Mouse (Mus musculus): ENCODE measurements at regions not wholly inside any gene's neighbourhood (a gene's known extent, or its start where the extent isn't known, plus 50 kb on each side); places are given as distances from the start of the nearest gene placed in this dataset.

- Histone ChIP-seq H3K4me3 (ENCODE audit: low read depth, low read length) (no peak overlapping the region), H3K4me2 (no peak overlapping the region), H3K27ac (ENCODE audit: low read depth, low read length) (no peak overlapping the region), H3K4me1 (ENCODE audit: control insufficient read depth, insufficient read depth, low read length) (no peaks in the 10 kb centered on the region), H3K9ac (ENCODE audit: low read length) (no peak overlapping the region), H3K36me3 (ENCODE audit: control insufficient read depth, insufficient read depth, low read length) (no peaks in the 10 kb centered on the region), H3K27me3 (ENCODE audit: control insufficient read depth, insufficient read depth, low read length) (no peaks in the 10 kb centered on the region), H3K9me3 (ENCODE audit: control insufficient read depth, low read length) (no peaks in the 10 kb centered on the region)
- no peak for ATAC-seq (ENCODE audit: low FRiP score)
- 74% methylated on average over 15 of the region's 15 CpGs for WGBS
- peak; percentile 35 for DNase-seq (ENCODE audit: low spot score, missing footprints)
These were observed 131.3 kb downstream of the Spata18 start for GRCm38 (mm10) chr5:73782214-73783091.

- no peaks in the 10 kb centered on the region for H3K9me3 ChIP-seq (ENCODE audit: control insufficient read depth, low read length)
- H3K4me2 ChIP-seq: no peak overlapping the region
- WGBS: 84% methylated on average over 5 of the region's 5 CpGs
- H3K4me1 ChIP-seq (ENCODE audit: control insufficient read depth, insufficient read depth, low read length): no peaks in the 10 kb centered on the region
- no peak overlapping the region for H3K4me3 ChIP-seq (ENCODE audit: low read depth, low read length)
- no peaks in the 10 kb centered on the region for H3K27me3 ChIP-seq (ENCODE audit: control insufficient read depth, insufficient read depth, low read length)
- H3K27ac ChIP-seq (ENCODE audit: low read depth, low read length): no peak overlapping the region
- DNase-seq (ENCODE audit: low spot score, missing footprints) (peak; percentile 69), ATAC-seq (ENCODE audit: low FRiP score) (peak; percentile 62)
- H3K36me3 ChIP-seq (ENCODE audit: control insufficient read depth, insufficient read depth, low read length): no peaks in the 10 kb centered on the region
- no peak overlapping the region for H3K9ac ChIP-seq (ENCODE audit: low read length)
These were observed 136.1 kb downstream of the Spata18 start for GRCm38 (mm10) chr5:73787275-73787674.

- H3K9ac ChIP-seq (ENCODE audit: low read length): no peak overlapping the region
- no peak for ATAC-seq (ENCODE audit: low FRiP score)
- no peaks in the 10 kb centered on the region for H3K27me3 ChIP-seq (ENCODE audit: control insufficient read depth, insufficient read depth, low read length)
- H3K4me2 ChIP-seq: no peak overlapping the region
- H3K4me1 ChIP-seq (ENCODE audit: control insufficient read depth, insufficient read depth, low read length): no peaks in the 10 kb centered on the region
- WGBS: 82% methylated on average over 3 of the region's 3 CpGs
- no peak overlapping the region for H3K27ac ChIP-seq (ENCODE audit: low read depth, low read length)
- H3K36me3 ChIP-seq (ENCODE audit: control insufficient read depth, insufficient read depth, low read length): no peaks in the 10 kb centered on the region
- H3K9me3 ChIP-seq (ENCODE audit: control insufficient read depth, low read length): no peaks in the 10 kb centered on the region
- peak; percentile 17 for DNase-seq (ENCODE audit: low spot score, missing footprints)
- no peak overlapping the region for H3K4me3 ChIP-seq (ENCODE audit: low read depth, low read length)
These were observed 141.0 kb downstream of the Spata18 start for GRCm38 (mm10) chr5:73792216-73792615.

- Histone ChIP-seq H3K27me3 (ENCODE audit: control insufficient read depth, insufficient read depth, low read length) (no peaks in the 10 kb centered on the region), H3K27ac (ENCODE audit: low read depth, low read length) (no peak overlapping the region), H3K9me3 (ENCODE audit: control insufficient read depth, low read length) (no peaks in the 10 kb centered on the region), H3K9ac (ENCODE audit: low read length) (no peak overlapping the region), H3K4me3 (ENCODE audit: low read depth, low read length) (no peak overlapping the region), H3K36me3 (ENCODE audit: control insufficient read depth, insufficient read depth, low read length) (no peaks in the 10 kb centered on the region), H3K4me1 (ENCODE audit: control insufficient read depth, insufficient read depth, low read length) (no peaks in the 10 kb centered on the region), H3K4me2 (no peak overlapping the region)
- 49% methylated on average over 2 of the region's 2 CpGs for WGBS
- ATAC-seq (ENCODE audit: low FRiP score) (no peak), DNase-seq (ENCODE audit: low spot score, missing footprints) (peak; percentile 26)
These were observed 145.0 kb downstream of the Spata18 start for GRCm38 (mm10) chr5:73796201-73796600.

GRCm38 (mm10) chr5:73797980-73798379, 146.8 kb downstream of the Spata18 start:
- Histone ChIP-seq H3K36me3 (ENCODE audit: control insufficient read depth, insufficient read depth, low read length) (no peaks in the 10 kb centered on the region), H3K9me3 (ENCODE audit: control insufficient read depth, low read length) (no peaks in the 10 kb centered on the region), H3K27me3 (ENCODE audit: control insufficient read depth, insufficient read depth, low read length) (no peaks in the 10 kb centered on the region), H3K4me1 (ENCODE audit: control insufficient read depth, insufficient read depth, low read length) (no peaks in the 10 kb centered on the region), H3K9ac (ENCODE audit: low read length) (no peak overlapping the region), H3K27ac (ENCODE audit: low read depth, low read length) (no peak overlapping the region), H3K4me2 (no peak overlapping the region), H3K4me3 (ENCODE audit: low read depth, low read length) (no peak overlapping the region)
- ATAC-seq (ENCODE audit: low FRiP score) (no peak), DNase-seq (ENCODE audit: low spot score, missing footprints) (no peak)
- WGBS: 78% methylated on average over 3 of the region's 3 CpGs

- no peak overlapping the region for H3K27ac ChIP-seq (ENCODE audit: low read depth, low read length)
- WGBS: 72% methylated on average over 1 of the region's 1 CpGs
- no peak for ATAC-seq (ENCODE audit: low FRiP score)
These were observed 152.3 kb downstream of the Spata18 start for GRCm38 (mm10) chr5:73803431-73803830.

GRCm38 (mm10) chr5:73804556-73805230, 153.5 kb downstream of the Spata18 start:
- no peaks in the 10 kb centered on the region for H3K27me3 ChIP-seq (ENCODE audit: control insufficient read depth, insufficient read depth, low read length)
- DNase-seq (ENCODE audit: low spot score, missing footprints) (peak; percentile 26), ATAC-seq (ENCODE audit: low FRiP score) (no peak)
- H3K9me3 ChIP-seq (ENCODE audit: control insufficient read depth, low read length): no peaks in the 10 kb centered on the region
- H3K4me1 ChIP-seq (ENCODE audit: control insufficient read depth, insufficient read depth, low read length): no peaks in the 10 kb centered on the region
- H3K36me3 ChIP-seq (ENCODE audit: control insufficient read depth, insufficient read depth, low read length): no peaks in the 10 kb centered on the region
- no peak overlapping the region for H3K4me2 ChIP-seq
- H3K4me3 ChIP-seq (ENCODE audit: low read depth, low read length): no peak overlapping the region
- H3K27ac ChIP-seq (ENCODE audit: low read depth, low read length): no peak overlapping the region
- H3K9ac ChIP-seq (ENCODE audit: low read length): no peak overlapping the region
- WGBS: 74% methylated on average over 4 of the region's 4 CpGs

More at GRCm38 (mm10) chr5:73803431-73803830, 152.3 kb downstream of the Spata18 start:
- Histone ChIP-seq H3K9me3 (ENCODE audit: control insufficient read depth, low read length) (no peaks in the 10 kb centered on the region), H3K4me2 (no peak overlapping the region), H3K4me1 (ENCODE audit: control insufficient read depth, insufficient read depth, low read length) (no peaks in the 10 kb centered on the region), H3K27me3 (ENCODE audit: control insufficient read depth, insufficient read depth, low read length) (no peaks in the 10 kb centered on the region), H3K9ac (ENCODE audit: low read length) (no peak overlapping the region), H3K4me3 (ENCODE audit: low read depth, low read length) (no peak overlapping the region), H3K36me3 (ENCODE audit: control insufficient read depth, insufficient read depth, low read length) (no peaks in the 10 kb centered on the region)
- peak; percentile 21 for DNase-seq (ENCODE audit: low spot score, missing footprints)

GRCm38 (mm10) chr5:73810660-73811059, 159.5 kb downstream of the Spata18 start:
- ATAC-seq (ENCODE audit: low FRiP score): no peak
- no peaks in the 10 kb centered on the region for H3K27me3 ChIP-seq (ENCODE audit: control insufficient read depth, insufficient read depth, low read length)
- H3K4me3 ChIP-seq (ENCODE audit: low read depth, low read length): no peak overlapping the region
- H3K36me3 ChIP-seq (ENCODE audit: control insufficient read depth, insufficient read depth, low read length): no peaks in the 10 kb centered on the region
- peak; percentile 75 for DNase-seq (ENCODE audit: low spot score, missing footprints)
- no peak overlapping the region for H3K4me2 ChIP-seq
- no peaks in the 10 kb centered on the region for H3K9me3 ChIP-seq (ENCODE audit: control insufficient read depth, low read length)
- 87% methylated on average over 3 of the region's 3 CpGs for WGBS
- no peak overlapping the region for H3K9ac ChIP-seq (ENCODE audit: low read length)
- H3K27ac ChIP-seq (ENCODE audit: low read depth, low read length): no peak overlapping the region
- no peaks in the 10 kb centered on the region for H3K4me1 ChIP-seq (ENCODE audit: control insufficient read depth, insufficient read depth, low read length)

GRCm38 (mm10) chr5:73811094-73811521, 159.9 kb downstream of the Spata18 start:
- Histone ChIP-seq H3K36me3 (ENCODE audit: control insufficient read depth, insufficient read depth, low read length) (no peaks in the 10 kb centered on the region), H3K27ac (ENCODE audit: low read depth, low read length) (no peak overlapping the region), H3K4me3 (ENCODE audit: low read depth, low read length) (no peak overlapping the region), H3K9ac (ENCODE audit: low read length) (no peak overlapping the region), H3K9me3 (ENCODE audit: control insufficient read depth, low read length) (no peaks in the 10 kb centered on the region), H3K4me2 (no peak overlapping the region), H3K4me1 (ENCODE audit: control insufficient read depth, insufficient read depth, low read length) (no peaks in the 10 kb centered on the region), H3K27me3 (ENCODE audit: control insufficient read depth, insufficient read depth, low read length) (no peaks in the 10 kb centered on the region)
- WGBS: 69% methylated on average over 3 of the region's 3 CpGs
- ATAC-seq (ENCODE audit: low FRiP score) (no peak), DNase-seq (ENCODE audit: low spot score, missing footprints) (peak; percentile 51)

Measured in midbrain, embryonic 11.5 days (tissue).